Mouse (Mus musculus): ENCODE results near the gene BC107364.

DNA sequence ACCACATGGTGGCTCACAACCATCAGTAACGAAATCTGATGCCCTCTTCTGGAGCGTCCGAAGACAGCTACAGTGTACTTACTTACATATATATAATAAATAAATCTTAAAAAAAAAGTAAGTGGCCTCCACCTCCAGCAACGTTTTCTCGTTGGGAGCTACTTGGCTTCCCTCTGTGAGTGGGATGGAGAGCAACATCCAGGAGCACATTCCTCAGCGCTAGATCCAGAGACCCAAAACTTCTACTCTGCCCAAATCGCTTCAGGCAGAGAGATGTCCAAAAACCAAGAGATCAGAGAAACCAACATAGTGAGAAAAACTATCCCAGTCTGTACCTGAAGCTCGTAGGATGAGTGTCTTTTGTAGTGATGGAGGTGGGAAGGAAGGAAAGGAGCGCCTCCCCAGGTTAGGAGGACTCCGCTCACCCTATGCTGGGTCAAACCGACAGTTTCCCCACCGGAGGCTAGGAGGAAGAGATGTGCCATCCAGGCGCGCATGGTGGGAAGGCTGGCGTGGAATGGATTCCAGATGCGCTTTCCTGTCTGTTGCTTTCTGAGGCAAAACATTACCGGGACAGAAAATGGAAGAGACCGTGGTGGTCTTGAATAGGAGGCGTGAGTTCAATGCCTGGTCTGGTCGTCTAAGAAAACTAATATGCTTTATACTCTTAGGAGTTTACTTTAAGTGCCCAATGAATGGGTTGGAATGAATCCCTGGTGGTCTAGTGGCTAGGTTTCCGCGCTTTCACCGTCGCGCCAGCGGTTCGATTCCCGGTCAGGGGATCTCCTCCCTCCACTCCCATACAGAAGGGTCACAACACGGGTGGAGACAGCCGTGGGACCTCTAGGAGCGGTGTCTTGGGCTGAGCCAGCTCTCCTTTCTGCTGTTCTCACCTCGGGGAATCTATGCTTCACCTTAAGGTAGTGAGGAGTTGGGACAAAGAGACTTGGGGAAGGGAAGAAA lies 46.3 kb downstream of the BC107364 start:
- TF ChIP-seq POLR2A (IDR thresholded peaks at IDR 0.05; ENCODE audit: borderline replicate concordance, extremely low read depth, insufficient read depth, insufficient read length, poor library complexity, severe bottlenecking) = no peak
- TF ChIP-seq CTCF (IDR thresholded peaks at IDR 0.05; ENCODE audit: borderline replicate concordance, extremely low read depth, insufficient read depth, insufficient read length) = no peak
